Mouse (Mus musculus) 416B (cell line): ENCODE data around the gene Rel.
"Not testable (repeated sequence)": the region's sequence is repeated elsewhere in the genome, so short reads cannot be mapped to it uniquely, and the experiment has no call there.

Experiments
- DNase-seq: peaks from one replicate; pipeline ENCODE4 v3.0.0; 2011; ENCODE audit warnings: low read depth

Rel gene

GRCm38 (mm10) chr11:23770760-23771506 lies at the start of gene Rel:
Gene Rel, minus strand, starts transcription at chr11:23770970.
- peak; percentile 89 for DNase-seq

GRCm38 (mm10) chr11:23818745-23819144 lies 48.0 kb upstream of the Rel start:
- DNase-seq = peak; percentile 59

GRCm38 (mm10) chr11:23810741-23811140 lies 40.0 kb upstream of the Rel start:
- DNase-seq = no peak

- no peak for DNase-seq
Observed at GRCm38 (mm10) chr11:23805716-23806115, 34.9 kb upstream of the Rel start.

- no peak for DNase-seq
Observed at GRCm38 (mm10) chr11:23803136-23803535, 32.4 kb upstream of the Rel start.

GRCm38 (mm10) chr11:23802256-23802655 lies 31.5 kb upstream of the Rel start:
- no peak for DNase-seq

GRCm38 (mm10) chr11:23801851-23802250 lies 31.1 kb upstream of the Rel start:
- DNase-seq = no peak

- not testable (repeated sequence) for DNase-seq
Observed at GRCm38 (mm10) chr11:23783677-23784076, 12.9 kb upstream of the Rel start.

GRCm38 (mm10) chr11:23783085-23783484 lies 12.3 kb upstream of the Rel start:
- DNase-seq = no peak

- peak; percentile 35 for DNase-seq
Observed at GRCm38 (mm10) chr11:23782038-23782437, 11.3 kb upstream of the Rel start.

GRCm38 (mm10) chr11:23778787-23779201 lies 8.0 kb upstream of the Rel start:
- no peak for DNase-seq

- no peak for DNase-seq
Observed at GRCm38 (mm10) chr11:23772471-23772870, 1.7 kb upstream of the Rel start.

GRCm38 (mm10) chr11:23771507-23772097 lies 832 bp upstream of the Rel start:
- DNase-seq = no peak

- no peak for DNase-seq
Observed at GRCm38 (mm10) chr11:23770510-23770759, 335 bp downstream of the Rel start.

- DNase-seq = peak; percentile 86
Observed at GRCm38 (mm10) chr11:23769686-23770509, 872 bp downstream of the Rel start.

GRCm38 (mm10) chr11:23769033-23769432 lies 1.7 kb downstream of the Rel start:
- peak; percentile 19 for DNase-seq

- DNase-seq = peak; percentile 72
Observed at GRCm38 (mm10) chr11:23767928-23768327, 2.8 kb downstream of the Rel start.

GRCm38 (mm10) chr11:23767369-23767768 lies 3.4 kb downstream of the Rel start:
- DNase-seq = not testable (repeated sequence)

GRCm38 (mm10) chr11:23762635-23763034 lies 8.1 kb downstream of the Rel start:
- DNase-seq = no peak

- no peak for DNase-seq
Observed at GRCm38 (mm10) chr11:23758218-23758617, 12.6 kb downstream of the Rel start.

- DNase-seq = peak; percentile 30
Observed at GRCm38 (mm10) chr11:23754329-23754728, 16.4 kb downstream of the Rel start.

- no peak for DNase-seq
Observed at GRCm38 (mm10) chr11:23753136-23753710, 17.5 kb downstream of the Rel start.

GRCm38 (mm10) chr11:23746102-23746501 lies 24.7 kb downstream of the Rel start:
- no peak for DNase-seq
